Mouse (Mus musculus) heart, adult 2 months (tissue): ENCODE measurements around the gene Mocs3.

Experiments
- CTCF ChIP-seq: fragments of 200-600 bp; IDR thresholded peaks from 2 replicates; pipeline ENCODE4 v1.8.1; 2022; ENCODE audit warnings: antibody characterized with exemption, mild to moderate bottlenecking, moderate library complexity
- EP300 ChIP-seq: fragments of 200-500 bp; IDR thresholded peaks from 2 replicates; pipeline ENCODE4 v1.6.1; 2011; ENCODE audit warnings: low read depth, low read length, control low read depth; ENCODE audit not compliant: insufficient read depth
- POLR2A ChIP-seq: fragments of 200-500 bp; IDR thresholded peaks from 2 replicates; pipeline ENCODE4 v1.6.1; 2011; ENCODE audit warnings: mild to moderate bottlenecking, low read depth, low read length, control low read depth; ENCODE audit not compliant: insufficient read depth

DNA sequence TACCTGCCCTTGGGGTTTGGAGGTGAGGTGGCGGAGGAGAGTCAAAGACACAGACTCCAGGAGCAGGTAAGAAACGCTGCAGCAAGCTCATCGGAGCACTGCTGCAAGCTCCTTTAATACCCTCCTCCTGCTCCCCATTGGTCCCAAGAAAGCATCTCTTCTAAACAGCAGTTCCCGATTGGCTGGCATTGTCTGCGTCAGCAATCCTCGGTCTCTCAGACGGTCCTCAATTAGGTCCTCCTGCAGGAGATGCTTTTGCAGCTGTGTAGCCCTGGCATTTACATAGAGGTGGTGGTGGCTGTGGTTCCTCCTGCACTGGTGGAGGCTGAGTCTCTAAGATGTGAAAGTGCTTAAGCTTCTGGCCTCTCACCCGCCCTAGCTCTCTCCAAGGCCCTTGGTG, 15.1 kb downstream of the Mocs3 start:
- TF ChIP-seq CTCF (no peak), POLR2A (no peak), EP300 (no peak)
